Mouse (Mus musculus) hindbrain, embryonic 11.5 days (tissue): ENCODE measurements around the gene Gphb5. TPM values are rescaled to one million over a fixed set of nuclear protein-coding genes. Genes with fewer than 3 reads are reported as not detected.

Source experiments
- ATAC-seq: fragments of 200-750 bp; cut with Nextera tagmentation; 2 replicates; pipeline ENCODE4 v1.8.0; 2017; ENCODE audit warnings: mild to moderate bottlenecking, moderate TSS enrichment, moderate library complexity; ENCODE audit not compliant: low FRiP score
- DNase-seq: peaks from one replicate; pipeline ENCODE4 v3.0.0-alpha.2; 2015; ENCODE audit warnings: low spot score
- H3K27ac ChIP-seq: fragments of 300-500 bp; sonication (generic); 2 replicates; pipeline ENCODE4 v1.5.1; 2014; ENCODE audit warnings: mild to moderate bottlenecking, low read depth, low read length
- H3K27me3 ChIP-seq: fragments of 300-500 bp; sonication (generic); 2 replicates; pipeline ENCODE4 v1.6.1; 2014; ENCODE audit warnings: mild to moderate bottlenecking, low read length, moderate library complexity, mixed read lengths; ENCODE audit not compliant: control insufficient read depth, insufficient read depth
- H3K36me3 ChIP-seq: fragments of 300-500 bp; sonication (generic); 2 replicates; pipeline ENCODE4 v1.6.1; 2014; ENCODE audit warnings: mild to moderate bottlenecking, low read length, moderate library complexity, mixed read lengths; ENCODE audit not compliant: control insufficient read depth, insufficient read depth
- H3K4me1 ChIP-seq: fragments of 300-500 bp; sonication (generic); replicated peaks from 2 replicates; pipeline ENCODE4 v1.6.1; 2014; ENCODE audit warnings: low read length, mixed read lengths; ENCODE audit not compliant: control insufficient read depth, insufficient read depth
- H3K4me2 ChIP-seq: fragments of 300-500 bp; sonication (generic); replicated peaks from 2 replicates; pipeline ENCODE4 v1.6.1; 2014; ENCODE audit warnings: mild to moderate bottlenecking, low read depth, low read length
- H3K4me3 ChIP-seq: fragments of 300-500 bp; sonication (generic); 2 replicates; pipeline ENCODE4 v1.5.1; 2014; ENCODE audit warnings: low read depth, low read length
- H3K9ac ChIP-seq: fragments of 300-500 bp; sonication (generic); 2 replicates; pipeline ENCODE4 v1.6.1; 2014; ENCODE audit warnings: low read depth, low read length
- H3K9me3 ChIP-seq: fragments of 300-500 bp; sonication (generic); 2 replicates; pipeline ENCODE4 v1.6.1; 2016; ENCODE audit warnings: low read length; ENCODE audit not compliant: control insufficient read depth
- WGBS: fragments of 180-500 bp; shearing (Covaris S2); extraction: QIAGEN DNeasy Blood & Tissue Kit; methylation state at CpG from one replicate; pipeline ENCODE4 v1.1.7; 2014; 5-methylcytosine and 5-hydroxymethylcytosine counted together
- polyA plus RNA-seq: library from polyadenylated mRNA; unstranded; fragments of >200 nt; fragmentation: Nextera tagmentation; extraction: Ambion mirVana; gene quantifications from 2 replicates; pipeline ENCODE4 v1.2.1, GENCODE M21; 2014

The Gphb5 gene
- polyA plus RNA-seq, 1 experiment from 2014 or later: not detected

DNA sequence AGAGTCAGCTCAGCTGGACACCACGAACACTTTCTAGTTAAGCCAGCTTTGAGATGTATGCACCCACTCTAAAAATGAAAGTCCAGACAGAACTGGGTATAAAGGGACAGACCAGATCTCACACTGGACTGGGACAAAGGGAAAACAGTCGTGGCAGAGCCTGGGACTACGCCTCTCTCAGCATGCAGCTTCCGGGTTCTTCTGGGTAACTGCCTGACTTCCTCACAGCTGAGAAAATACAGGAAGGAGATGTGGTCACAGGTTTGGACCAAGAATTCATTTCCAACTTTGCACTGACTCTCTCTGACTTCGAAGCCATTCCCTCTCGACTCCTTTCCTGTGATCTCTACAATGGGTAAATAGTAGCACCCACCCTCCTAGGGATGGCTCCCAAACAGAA is 1.6 kb downstream of the Gphb5 start:
- no peak overlapping the region for H3K9ac ChIP-seq
- DNase-seq: no peak
- no peaks in the 10 kb centered on the region for H3K4me1 ChIP-seq
- ATAC-seq: no peak
- no peak overlapping the region for H3K27ac ChIP-seq
- no peak overlapping the region for H3K4me3 ChIP-seq
- H3K27me3 ChIP-seq: no peaks in the 10 kb centered on the region
- no peak overlapping the region for H3K4me2 ChIP-seq
- H3K9me3 ChIP-seq: no peaks in the 10 kb centered on the region
- 66% methylated on average over 6 of the region's 6 CpGs for WGBS
- H3K36me3 ChIP-seq: no peaks in the 10 kb centered on the region

DNA sequence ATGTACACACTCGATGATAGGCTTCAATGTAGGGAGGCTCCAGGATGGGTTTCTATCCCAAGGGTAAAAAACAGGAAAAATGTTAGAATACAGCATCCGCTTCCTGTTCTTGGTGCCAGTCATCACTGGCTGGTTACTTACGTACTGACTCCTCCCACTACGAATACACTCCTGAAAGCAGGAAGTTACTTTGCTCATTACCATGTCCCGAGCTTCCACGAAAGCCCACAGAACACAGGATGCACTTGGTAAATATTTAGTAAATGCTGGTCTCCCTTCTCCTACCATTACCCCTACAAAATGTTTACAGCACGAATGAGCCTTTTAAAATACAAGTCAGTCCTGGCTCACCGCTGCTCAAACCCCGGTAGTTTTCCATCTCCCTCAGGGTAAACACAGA is 3.6 kb downstream of the Gphb5 start:
- Histone ChIP-seq H3K27me3 (no peaks in the 10 kb centered on the region), H3K4me3 (no peak overlapping the region), H3K4me1 (no peaks in the 10 kb centered on the region), H3K36me3 (no peaks in the 10 kb centered on the region), H3K9ac (no peak overlapping the region), H3K27ac (no peak overlapping the region), H3K9me3 (no peaks in the 10 kb centered on the region), H3K4me2 (no peak overlapping the region)
- 88% methylated on average over 9 of the region's 9 CpGs for WGBS
- ATAC-seq: no peak
- no peak for DNase-seq

- Histone ChIP-seq H3K4me2 (no peak overlapping the region), H3K4me3 (no peak overlapping the region), H3K36me3 (no peaks in the 10 kb centered on the region), H3K9me3 (no peaks in the 10 kb centered on the region), H3K27me3 (no peaks in the 10 kb centered on the region), H3K4me1 (no peaks in the 10 kb centered on the region), H3K27ac (no peak overlapping the region), H3K9ac (no peak overlapping the region)
- ATAC-seq: no peak
- 55% methylated on average over 7 of the region's 7 CpGs for WGBS
- DNase-seq: no peak
Observed at GRCm38 (mm10) chr12:75397077-75397476, 19.5 kb downstream of the Gphb5 start.

DNA sequence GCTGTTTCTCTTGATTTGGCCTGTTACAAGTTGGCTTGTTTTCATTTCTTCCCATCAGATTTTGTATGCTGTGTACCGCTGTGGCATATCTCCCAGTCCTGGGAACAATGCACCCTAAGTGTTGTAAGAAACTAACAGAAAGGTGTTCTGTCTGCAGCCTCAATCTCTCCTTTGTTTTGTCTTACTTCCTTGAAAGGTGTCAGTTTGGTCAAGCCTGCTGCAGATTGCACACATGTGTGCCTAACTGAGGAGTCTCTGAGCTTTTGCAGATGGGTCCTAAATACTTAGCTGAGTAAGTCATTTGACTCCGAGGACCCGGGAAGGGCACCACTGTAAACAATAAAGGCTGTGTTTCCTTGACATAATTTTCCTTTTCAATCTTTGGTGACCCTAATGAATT is 20.0 kb downstream of the Gphb5 start:
- Histone ChIP-seq H3K4me1 (no peaks in the 10 kb centered on the region), H3K9me3 (no peaks in the 10 kb centered on the region), H3K27ac (no peak overlapping the region), H3K27me3 (no peaks in the 10 kb centered on the region), H3K4me2 (no peak overlapping the region), H3K4me3 (no peak overlapping the region), H3K9ac (no peak overlapping the region), H3K36me3 (no peaks in the 10 kb centered on the region)
- DNase-seq (no peak), ATAC-seq (no peak)
- WGBS: 68% methylated on average over 3 of the region's 3 CpGs

GRCm38 (mm10) chr12:75394011-75394773 is 22.4 kb downstream of the Gphb5 start:
- Histone ChIP-seq H3K4me3 (no peak overlapping the region), H3K27ac (no peak overlapping the region), H3K4me1 (no peaks in the 10 kb centered on the region), H3K27me3 (no peaks in the 10 kb centered on the region), H3K9ac (no peak overlapping the region), H3K9me3 (no peaks in the 10 kb centered on the region), H3K4me2 (no peak overlapping the region), H3K36me3 (no peaks in the 10 kb centered on the region)
- no peak for ATAC-seq
- WGBS: 85% methylated on average over 20 of the region's 20 CpGs
- DNase-seq: no peak

- Histone ChIP-seq H3K9me3 (no peaks in the 10 kb centered on the region), H3K4me3 (no peak overlapping the region), H3K4me2 (no peak overlapping the region), H3K36me3 (no peaks in the 10 kb centered on the region), H3K4me1 (no peaks in the 10 kb centered on the region), H3K27me3 (no peaks in the 10 kb centered on the region), H3K9ac (no peak overlapping the region), H3K27ac (no peak overlapping the region)
- 75% methylated on average over 9 of the region's 9 CpGs for WGBS
- DNase-seq: no peak
- ATAC-seq: no peak
Observed at GRCm38 (mm10) chr12:75391526-75391925, 25.1 kb downstream of the Gphb5 start.

GRCm38 (mm10) chr12:75389308-75390135 is 27.1 kb downstream of the Gphb5 start:
- DNase-seq (peak; percentile 71), ATAC-seq (peak; percentile 70; the same call in 1 of the 2 replicates)
- 50% methylated on average over 20 of the region's 20 CpGs for WGBS
- no peaks in the 10 kb centered on the region for H3K4me1 ChIP-seq
- no peak overlapping the region for H3K4me3 ChIP-seq
- no peak overlapping the region for H3K9ac ChIP-seq
- no peaks in the 10 kb centered on the region for H3K36me3 ChIP-seq
- no peaks in the 10 kb centered on the region for H3K27me3 ChIP-seq
- H3K4me2 ChIP-seq: no peak overlapping the region
- H3K9me3 ChIP-seq: no peaks in the 10 kb centered on the region
- no peak overlapping the region for H3K27ac ChIP-seq

DNA sequence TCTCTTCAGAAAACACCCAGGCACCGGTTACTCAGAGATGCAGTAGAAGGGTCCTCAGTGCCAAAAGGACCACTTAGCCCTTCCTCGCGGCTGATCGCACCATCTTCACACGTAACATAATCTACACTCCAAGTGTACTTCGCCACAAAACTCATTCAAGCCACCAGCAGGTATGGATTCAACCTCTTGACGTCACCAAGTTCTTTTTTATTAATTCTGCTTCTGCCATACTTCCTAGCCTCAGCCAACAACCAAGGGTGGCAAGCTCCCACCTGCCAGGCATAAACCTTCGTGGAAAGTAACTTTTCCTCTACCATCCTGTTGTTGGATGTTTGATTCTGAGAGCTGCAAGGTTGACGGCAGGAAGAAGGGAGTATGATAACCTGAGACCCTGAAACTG is 28.1 kb downstream of the Gphb5 start:
- no peaks in the 10 kb centered on the region for H3K4me1 ChIP-seq
- ATAC-seq (no peak), DNase-seq (no peak)
- no peak overlapping the region for H3K9ac ChIP-seq
- H3K9me3 ChIP-seq: no peaks in the 10 kb centered on the region
- no peaks in the 10 kb centered on the region for H3K27me3 ChIP-seq
- no peak overlapping the region for H3K4me3 ChIP-seq
- no peaks in the 10 kb centered on the region for H3K36me3 ChIP-seq
- H3K27ac ChIP-seq: no peak overlapping the region
- no peak overlapping the region for H3K4me2 ChIP-seq
- WGBS: 93% methylated on average over 9 of the region's 9 CpGs

DNA sequence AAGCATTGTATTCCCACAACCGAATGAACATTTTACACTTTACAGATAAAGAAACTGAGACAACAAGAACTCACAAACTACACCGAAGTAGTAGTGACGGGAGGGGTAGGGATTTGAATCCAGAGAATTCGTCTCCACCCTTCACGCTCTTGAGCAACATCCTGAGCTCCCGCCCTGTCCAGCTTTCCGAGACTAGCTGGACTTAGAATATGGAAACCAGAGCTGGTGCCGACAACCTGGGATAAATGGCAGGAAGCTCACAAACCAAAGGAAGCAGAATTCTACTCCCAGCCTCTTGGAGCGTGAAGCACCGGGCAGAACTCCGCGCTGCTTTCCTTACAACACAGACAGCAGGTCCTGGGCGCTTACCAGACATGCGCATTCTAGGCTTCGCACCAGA is 28.7 kb downstream of the Gphb5 start:
- Histone ChIP-seq H3K4me2 (no peak overlapping the region), H3K4me1 (no peaks in the 10 kb centered on the region), H3K4me3 (no peak overlapping the region), H3K36me3 (no peaks in the 10 kb centered on the region), H3K27me3 (no peaks in the 10 kb centered on the region), H3K9ac (no peak overlapping the region), H3K9me3 (no peaks in the 10 kb centered on the region), H3K27ac (no peak overlapping the region)
- WGBS: 91% methylated on average over 15 of the region's 15 CpGs
- DNase-seq (no peak), ATAC-seq (no peak)
